In genomic region chr7:124347218-124348017, GRCm38 (mm10) we compare ENCODE assay signal across 10 mouse cellular contexts.
A peak's percentile ranks its signal among the peaks of the same experiment; 100 is the strongest.
DNase-seq lines count a peak whose midpoint lies in the region; ATAC-seq and TF ChIP-seq lines count a peak whose summit lies in the region.
"Had no signal": no experiment of that assay in that cellular context is flagged by ENCODE, and none has a peak within 500 bp of the region (broad histone marks: within the 10 kb centered on the region; RNA-seq: fewer than 3 reads in every experiment).

No protein-coding gene starts in this region.

- 39% methylated on average over 13 of the region's 13 CpGs for WGBS in hindbrain, embryonic 10.5 days
- 9% methylated on average over 13 of the region's 13 CpGs for WGBS in midbrain, postnatal 0 days

- no peak for TF ChIP-seq CTCF in left cerebral cortex, adult 2 months (IDR thresholded peaks at IDR 0.05)
- TF ChIP-seq CTCF in midbrain, postnatal 0 days (IDR thresholded peaks at IDR 0.05), result no peak

- no peak for ATAC-seq in midbrain, postnatal 0 days (ENCODE audit: low FRiP score)

- no peaks in the 10 kb centered on the region for H3K36me3 ChIP-seq in hindbrain, embryonic 10.5 days
- H3K36me3 ChIP-seq in midbrain, postnatal 0 days (ENCODE audit: insufficient read depth, low read length), result no peaks in the 10 kb centered on the region
- H3K36me3 ChIP-seq: G1E; liver, embryonic 15.5 days had no signal

- no peak overlapping the region for H3K4me2 ChIP-seq in midbrain, postnatal 0 days (ENCODE audit: low read depth, low read length, poor library complexity, severe bottlenecking)
- H3K4me2 ChIP-seq: liver, embryonic 15.5 days had no signal

- H3K27me3 ChIP-seq in hindbrain, embryonic 10.5 days (ENCODE audit: insufficient read depth, poor library complexity, severe bottlenecking), result no peaks in the 10 kb centered on the region
- no peaks in the 10 kb centered on the region for H3K27me3 ChIP-seq in midbrain, postnatal 0 days (ENCODE audit: insufficient read depth, low read length)
- H3K27me3 ChIP-seq: liver, embryonic 15.5 days had no signal

- peaks cover 9% of the 10 kb centered on the region; the same call in 1 of the 2 replicates for H3K4me1 ChIP-seq in hindbrain, embryonic 10.5 days (replicated peaks)
- peaks cover 12% of the 10 kb centered on the region for H3K4me1 ChIP-seq in midbrain, postnatal 0 days (ENCODE audit: insufficient read depth, low read length)
- H3K4me1 ChIP-seq: liver, embryonic 15.5 days had no signal

- H3K9ac ChIP-seq in midbrain, postnatal 0 days (replicated peaks; ENCODE audit: low read length, poor library complexity, severe bottlenecking), result no peak overlapping the region
- H3K9ac ChIP-seq: liver, embryonic 15.5 days had no signal

- no peak overlapping the region for H3K4me3 ChIP-seq in left cerebral cortex, adult 2 months
- H3K4me3 ChIP-seq in hindbrain, embryonic 10.5 days, result no peak overlapping the region; the same call in 1 of the 2 replicates
- H3K4me3 ChIP-seq in midbrain, postnatal 0 days (ENCODE audit: low read depth, low read length), result no peak overlapping the region
- H3K4me3 ChIP-seq: liver, embryonic 15.5 days had no signal

- peak overlapping the region; percentile 32 for H3K27ac ChIP-seq in left cerebral cortex, adult 2 months
- H3K27ac ChIP-seq in hindbrain, embryonic 10.5 days, result no peak overlapping the region
- H3K27ac ChIP-seq in midbrain, postnatal 0 days (ENCODE audit: low read depth, low read length), result peak overlapping the region; percentile 60
- H3K27ac ChIP-seq: liver, embryonic 15.5 days had no signal

- DNase-seq in left cerebral cortex, adult 2 months (ENCODE audit: extremely low spot score in 1 of 2, low spot score in 2 of 2), result peak; percentile 8 to 11
- DNase-seq in left cerebral cortex, adult 11 months (ENCODE audit: low spot score), result no peak
- DNase-seq in hindbrain, embryonic 10.5 days (ENCODE audit: low spot score), result peak; percentile 39
- DNase-seq in kidney, postnatal 14 days, result peak; percentile 44
- DNase-seq in midbrain, postnatal 0 days (ENCODE audit: low spot score), result peak; percentile 67
- no peak for DNase-seq in thymus, postnatal 25 days
- DNase-seq in ovary, adult 18-20 months (ENCODE audit: low spot score), result no peak
- no peak for DNase-seq in thymus, adult 18-20 months

- intact Hi-C loops in left cerebral cortex, adult 2 months (cut with DNase I), result no loop called here

- no peaks in the 10 kb centered on the region for H3K9me3 ChIP-seq in hindbrain, embryonic 10.5 days
- H3K9me3 ChIP-seq in midbrain, postnatal 0 days (ENCODE audit: low read length), result no peaks in the 10 kb centered on the region
- H3K9me3 ChIP-seq: liver, embryonic 15.5 days had no signal

Comparison
In these comparisons a context has a peak if more than half of its experiments do, and no peak if none do; other contexts are left out.
1. DNase-seq: peak in left cerebral cortex, adult 2 months (2 of 2), hindbrain, embryonic 10.5 days (single experiment), kidney, postnatal 14 days (single experiment) and midbrain, postnatal 0 days (single experiment); none in left cerebral cortex, adult 11 months (single experiment), thymus, postnatal 25 days (single experiment), ovary, adult 18-20 months (single experiment) and thymus, adult 18-20 months (0 of 2).